Mouse (Mus musculus) E14TG2a.4 (cell line): ENCODE results near the gene Npc1l1.

ENCODE experiments used
- H3K27me3 ChIP-seq: 2 replicates; pipeline ENCODE4 v1.6.1; 2014; ENCODE audit warnings: low read length, control low read depth; ENCODE audit not compliant: insufficient read depth
- H3K36me3 ChIP-seq: 2 replicates; pipeline ENCODE4 v1.6.1; 2014; ENCODE audit warnings: low read length, control low read depth; ENCODE audit not compliant: insufficient read depth
- H3K4me1 ChIP-seq: replicated peaks from 2 replicates; pipeline ENCODE4 v1.6.1; 2014; ENCODE audit warnings: low read depth, low read length, control low read depth
- H3K4me3 ChIP-seq: replicated peaks from 2 replicates; pipeline ENCODE4 v1.5.1; 2014; ENCODE audit warnings: mild to moderate bottlenecking, low read length
- H3K9me3 ChIP-seq: 2 replicates; pipeline ENCODE4 v1.6.1; 2014; ENCODE audit warnings: low read length, control low read depth
- CTCF ChIP-seq: conservative IDR thresholded peaks from 2 replicates; pipeline ENCODE4 v1.5.1; 2014; ENCODE audit warnings: low read length
- NANOG ChIP-seq: IDR thresholded peaks from 2 replicates; pipeline ENCODE4 v1.6.1; 2014; ENCODE audit warnings: borderline replicate concordance, low read length, mixed read lengths
- POU5F1 ChIP-seq: IDR thresholded peaks from 2 replicates; pipeline ENCODE4 v1.6.1; 2014; ENCODE audit warnings: low read length, borderline replicate concordance

Gene Npc1l1

GRCm38 (mm10) chr11:6163706-6164105 lies 66.2 kb downstream of the Npc1l1 start:
- Histone ChIP-seq H3K4me3 (no peak overlapping the region), H3K27me3 (no peaks in the 10 kb centered on the region), H3K4me1 (peaks cover 98% of the 10 kb centered on the region), H3K9me3 (no peaks in the 10 kb centered on the region), H3K36me3 (peaks cover 21% of the 10 kb centered on the region)
- no peak for TF ChIP-seq NANOG
- no peak for TF ChIP-seq CTCF
- no peak for TF ChIP-seq POU5F1

DNA sequence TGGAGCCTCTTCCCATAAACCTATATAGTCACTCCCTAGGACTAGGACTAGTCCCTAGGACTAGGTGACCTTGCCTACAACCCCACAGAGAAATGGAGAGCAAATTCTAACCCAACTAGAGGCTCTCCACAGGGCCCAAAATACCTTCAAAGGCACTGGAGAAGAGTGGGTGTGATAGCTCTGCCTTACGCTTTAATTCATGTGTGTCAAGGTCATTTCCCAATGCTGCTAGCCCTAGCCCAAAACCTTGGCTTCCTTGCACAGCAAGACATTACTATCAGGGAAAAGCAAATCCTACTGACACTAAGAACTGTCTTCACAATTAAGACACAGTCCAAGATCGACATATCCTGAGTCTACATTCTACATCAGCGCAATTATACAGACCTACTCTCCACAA lies 66.9 kb downstream of the Npc1l1 start:
- TF ChIP-seq CTCF: no peak
- TF ChIP-seq NANOG: no peak
- Histone ChIP-seq H3K4me3 (no peak overlapping the region), H3K4me1 (peaks cover 94% of the 10 kb centered on the region), H3K9me3 (no peaks in the 10 kb centered on the region), H3K27me3 (no peaks in the 10 kb centered on the region), H3K36me3 (peaks cover 18% of the 10 kb centered on the region)

GRCm38 (mm10) chr11:6161549-6161948 lies 68.4 kb downstream of the Npc1l1 start:
- H3K9me3 ChIP-seq: no peaks in the 10 kb centered on the region
- H3K4me3 ChIP-seq: no peak overlapping the region
- H3K4me1 ChIP-seq: peaks cover 89% of the 10 kb centered on the region
- peaks cover 14% of the 10 kb centered on the region for H3K36me3 ChIP-seq
- H3K27me3 ChIP-seq: no peaks in the 10 kb centered on the region
- TF ChIP-seq CTCF: no peak
- no peak for TF ChIP-seq NANOG
- no peak for TF ChIP-seq POU5F1
